26 mouse cellular contexts compared by ENCODE assay signal in the genomic region with DNA sequence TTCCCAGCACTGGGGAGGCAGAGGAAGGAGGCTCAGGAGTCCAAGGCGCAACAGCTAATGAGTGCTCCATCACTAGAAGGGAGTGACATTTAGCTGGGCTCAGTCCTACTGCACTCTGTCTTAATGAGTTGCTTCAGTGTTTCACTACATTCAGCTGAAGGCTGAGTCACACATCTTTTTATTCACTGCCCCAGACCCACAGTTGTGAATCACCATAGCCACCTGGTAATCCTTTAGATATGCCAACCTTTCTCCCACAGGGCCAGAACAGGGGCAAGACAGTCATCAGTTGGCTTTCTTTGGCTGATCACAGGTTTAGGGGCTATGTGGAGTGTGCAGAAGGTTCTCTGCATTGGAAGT. TPM values are rescaled to one million over a fixed set of nuclear protein-coding genes. Genes with fewer than 3 reads are reported as not detected.
DNase-seq lines count a peak whose midpoint lies in the region; ATAC-seq and TF ChIP-seq lines count a peak whose summit lies in the region.
"Had no signal": no experiment of that assay in that cellular context is flagged by ENCODE, and none has a peak within 500 bp of the region (broad histone marks: within the 10 kb centered on the region; RNA-seq: fewer than 3 reads in every experiment).

No protein-coding gene starts in this region.

- H3K79me2 ChIP-seq in myocyte (ENCODE audit: control insufficient read depth, insufficient read depth) = no peaks in the 10 kb centered on the region

- no peaks in the 10 kb centered on the region for H3K27me3 ChIP-seq in hindbrain, embryonic 10.5 days (ENCODE audit: insufficient read depth, poor library complexity, severe bottlenecking)
- H3K27me3 ChIP-seq in hindbrain, embryonic 13.5 days = no peaks in the 10 kb centered on the region
- no peaks in the 10 kb centered on the region for H3K27me3 ChIP-seq in myocyte (ENCODE audit: control insufficient read depth, insufficient read depth, insufficient read length)
- H3K27me3 ChIP-seq: embryonic facial prominence, embryonic 13.5 days; kidney, embryonic 15.5 days; limb, embryonic 12.5 days; liver, embryonic 13.5 days; neural tube, embryonic 12.5 days had no signal

- H3K4me2 ChIP-seq in hindbrain, embryonic 13.5 days = no peak overlapping the region
- peak overlapping the region; percentile 44 for H3K4me2 ChIP-seq in myocyte (ENCODE audit: low read depth)
- H3K4me2 ChIP-seq: embryonic facial prominence, embryonic 13.5 days; kidney, embryonic 15.5 days; limb, embryonic 12.5 days; liver, embryonic 13.5 days; lung, embryonic 14.5 days; neural tube, embryonic 12.5 days had no signal

- no peak overlapping the region for H3K4me3 ChIP-seq in hindbrain, embryonic 10.5 days
- H3K4me3 ChIP-seq in hindbrain, embryonic 13.5 days = no peak overlapping the region
- H3K4me3 ChIP-seq in myocyte = no peak overlapping the region
- H3K4me3 ChIP-seq: embryonic facial prominence, embryonic 13.5 days; kidney, embryonic 15.5 days; limb, embryonic 12.5 days; liver, embryonic 13.5 days; neural tube, embryonic 12.5 days had no signal

- WGBS in hindbrain, embryonic 10.5 days = 94% methylated on average over 1 of the region's 1 CpGs
- 96% methylated on average over 1 of the region's 1 CpGs for WGBS in hindbrain, embryonic 13.5 days

- no peak overlapping the region for H3ac ChIP-seq in myocyte (ENCODE audit: control insufficient read depth, insufficient read length)

- H3K4me1 ChIP-seq in hindbrain, embryonic 10.5 days (replicated peaks) = peaks cover 23% of the 10 kb centered on the region
- H3K4me1 ChIP-seq in hindbrain, embryonic 13.5 days (replicated peaks) = 0 out of 2 replicates have a peak, but pooled peaks cover 6% of the 10 kb centered on the region
- H3K4me1 ChIP-seq: kidney, embryonic 15.5 days; limb, embryonic 12.5 days; liver, embryonic 13.5 days had no signal

- no peaks in the 10 kb centered on the region for H3K36me3 ChIP-seq in hindbrain, embryonic 10.5 days
- H3K36me3 ChIP-seq in hindbrain, embryonic 13.5 days = no peaks in the 10 kb centered on the region
- no peaks in the 10 kb centered on the region for H3K36me3 ChIP-seq in myocyte (ENCODE audit: control insufficient read depth, insufficient read depth)
- H3K36me3 ChIP-seq: embryonic facial prominence, embryonic 13.5 days; kidney, embryonic 15.5 days; limb, embryonic 12.5 days; liver, embryonic 13.5 days; neural tube, embryonic 12.5 days had no signal

- no peak for ATAC-seq in hindbrain, embryonic 13.5 days (ENCODE audit: low FRiP score)
- ATAC-seq: activated CD4-positive, CD25-positive, alpha-beta regulatory T cell, adult 4 months; intestine, postnatal 0 days had no signal

- DNase-seq in adrenal gland, adult 2 months = peak; percentile 50
- DNase-seq in adrenal gland, postnatal 4 days (ENCODE audit: low spot score in 2 of 2) = no peak
- no peak for DNase-seq in hindbrain, embryonic 10.5 days (ENCODE audit: low spot score)
- DNase-seq in Muller cell, postnatal 12 days (ENCODE audit: inconsistent ontology term) = peak; percentile 93
- DNase-seq in left cerebral cortex, postnatal 14 days (ENCODE audit: low spot score in 2 of 2) = no peak
- DNase-seq in gastrocnemius, adult 18-20 months (ENCODE audit: low spot score) = no peak
- DNase-seq: cerebellum, adult 9-10 months; gastrocnemius, postnatal 10 days; heart, adult 18-20 months; kidney, postnatal 4 days; layer of hippocampus, adult 9-11 months; liver, embryonic 13.5 days; lung, embryonic 14.5 days; lung, postnatal 36 days; right cerebral cortex, adult 18-20 months; thymus, postnatal 36 days had no signal

- TF ChIP-seq POLR2A in myocyte (IDR thresholded peaks at IDR 0.05; ENCODE audit: insufficient read length, low read depth) = no peak

- H3K9me3 ChIP-seq in hindbrain, embryonic 10.5 days = no peaks in the 10 kb centered on the region
- no peaks in the 10 kb centered on the region for H3K9me3 ChIP-seq in hindbrain, embryonic 13.5 days
- H3K9me3 ChIP-seq: embryonic facial prominence, embryonic 13.5 days; kidney, embryonic 15.5 days; limb, embryonic 12.5 days; liver, embryonic 13.5 days; neural tube, embryonic 12.5 days had no signal

- intact Hi-C loops in left cerebral cortex, postnatal 14 days (cut with DNase I) = no loop called here

- H3K27ac ChIP-seq in hindbrain, embryonic 10.5 days = peak overlapping the region; percentile 76
- H3K27ac ChIP-seq in hindbrain, embryonic 13.5 days = no peak overlapping the region
- H3K27ac ChIP-seq: embryonic facial prominence, embryonic 13.5 days; kidney, embryonic 15.5 days; limb, embryonic 12.5 days; liver, embryonic 13.5 days; neural tube, embryonic 12.5 days had no signal

- no peak overlapping the region for H3K9ac ChIP-seq in hindbrain, embryonic 13.5 days
- H3K9ac ChIP-seq: embryonic facial prominence, embryonic 13.5 days; kidney, embryonic 15.5 days; limb, embryonic 12.5 days; liver, embryonic 13.5 days; lung, embryonic 14.5 days; neural tube, embryonic 12.5 days had no signal

TF ChIP-seq in myocyte, 11 proteins besides CTCF, POLR2A, EP300 and RAD21:
- TF ChIP-seq MAX (IDR thresholded peaks at IDR 0.05; ENCODE audit: low read depth) (no peak), SRF (IDR thresholded peaks at IDR 0.05; ENCODE audit: control insufficient read depth, insufficient read length, low read depth) (no peak), MYOD1 (IDR thresholded peaks at IDR 0.05; ENCODE audit: control insufficient read depth in 1 of 3, insufficient read length in 2 of 3, low read depth in 2 of 3) (peak in 1 of 3 experiments; percentile 50), CEBPB (IDR thresholded peaks at IDR 0.05; ENCODE audit: insufficient read depth, poor library complexity, severe bottlenecking) (peak; percentile 76)

RNA-seq across cellular contexts. Expression of a gene that starts 4.7 kb away (rescaled TPM):
- 1 to 10 TPM in 1 of 2 experiments, under 1 TPM in 1; 0.17 to 1.2 TPM for total RNA-seq in adrenal gland, adult 2 months (2021)
- not detected in 2 replicates for polyA plus RNA-seq in adrenal gland, adult 2 months (2012; rRNA removed)
- 1 to 10 TPM in 1 of 2 experiments, under 1 TPM in 1; 0.17 to 2.0 TPM for total RNA-seq in adrenal gland, postnatal 4 days (2021)
- not detected in 2 replicates for polyA plus RNA-seq in hindbrain, embryonic 10.5 days (2016; fragmentation: Nextera tagmentation; extraction: Ambion mirVana)
- 0.26 TPM in 1 of 2 replicates, not detected in the other for polyA plus RNA-seq in hindbrain, embryonic 13.5 days (2015; fragmentation: Nextera tagmentation; extraction: Ambion mirVana)
- polyA plus RNA-seq in myocyte (2012; fragmentation: generic; extraction: Trizol) = not detected
- total RNA-seq in left cerebral cortex, postnatal 14 days (2021) = under 1 TPM in 1 of 2 experiments, not detected in 1; 0.75 TPM
- total RNA-seq in gastrocnemius, adult 18-20 months (2021) = under 1 TPM in 1 of 2 experiments, not detected in 1; 0.17 TPM
- total RNA-seq: heart, adult 18-20 months; megakaryocyte-erythroid progenitor cell, adult 5-6 weeks; monocyte, adult 5-6 weeks had no signal
- polyA plus RNA-seq: embryonic facial prominence, embryonic 13.5 days; kidney, embryonic 15.5 days; liver, embryonic 13.5 days had no signal

RNA-seq across cellular contexts. Expression of a gene that starts 13.4 kb away (rescaled TPM):
- total RNA-seq in adrenal gland, adult 2 months (2021) = 10 to 100 TPM; 30.7 to 31.9 TPM
- 14.1 and 19.7 TPM in 2 replicates for polyA plus RNA-seq in adrenal gland, adult 2 months (2012; rRNA removed)
- total RNA-seq in adrenal gland, postnatal 4 days (2021) = 10 to 100 TPM; 41.8 TPM
- 37.8 and 42.6 TPM in 2 replicates for polyA plus RNA-seq in hindbrain, embryonic 10.5 days (2016; fragmentation: Nextera tagmentation; extraction: Ambion mirVana)
- polyA plus RNA-seq in hindbrain, embryonic 13.5 days (2015; fragmentation: Nextera tagmentation; extraction: Ambion mirVana) = 37.4 and 37.6 TPM in 2 replicates
- polyA plus RNA-seq in myocyte (2012; fragmentation: generic; extraction: Trizol) = 25.3 TPM
- total RNA-seq in left cerebral cortex, postnatal 14 days (2021) = 10 to 100 TPM; 34.7 to 37.1 TPM
- 10 to 100 TPM; 28.7 to 32.4 TPM for total RNA-seq in gastrocnemius, adult 18-20 months (2021)

RNA-seq across cellular contexts. Expression of a gene that starts 32.6 kb away (rescaled TPM):
- 10 to 100 TPM; 76.0 to 80.1 TPM for total RNA-seq in adrenal gland, adult 2 months (2021)
- polyA plus RNA-seq in adrenal gland, adult 2 months (2012; rRNA removed) = 6.6 and 7.3 TPM in 2 replicates
- 10 to 100 TPM; 61.0 to 62.5 TPM for total RNA-seq in adrenal gland, postnatal 4 days (2021)
- 24.8 and 24.9 TPM in 2 replicates for polyA plus RNA-seq in hindbrain, embryonic 10.5 days (2016; fragmentation: Nextera tagmentation; extraction: Ambion mirVana)
- 39.2 and 43.7 TPM in 2 replicates for polyA plus RNA-seq in hindbrain, embryonic 13.5 days (2015; fragmentation: Nextera tagmentation; extraction: Ambion mirVana)
- polyA plus RNA-seq in myocyte (2012; fragmentation: generic; extraction: Trizol) = 17.0 TPM
- 100 to 1,000 TPM in 1 of 2 experiments, 10 to 100 TPM in 1; 94.2 to 110 TPM for total RNA-seq in left cerebral cortex, postnatal 14 days (2021)
- 100 to 1,000 TPM; 222 to 257 TPM for total RNA-seq in gastrocnemius, adult 18-20 months (2021)

Comparison
In these comparisons a context has a peak if more than half of its experiments do, and no peak if none do; other contexts are left out.
1. DNase-seq: peak in adrenal gland, adult 2 months (single experiment) and Muller cell, postnatal 12 days (single experiment); none in adrenal gland, postnatal 4 days (0 of 2), hindbrain, embryonic 10.5 days (single experiment), left cerebral cortex, postnatal 14 days (0 of 2) and gastrocnemius, adult 18-20 months (single experiment).